Mouse (Mus musculus): Measurements from ENCODE around the gene Ube2r2.

- TF ChIP-seq CTCF (IDR thresholded peaks at IDR 0.05; ENCODE audit: extremely low read depth, insufficient read depth, insufficient read length, insufficient replicate concordance) (no peak), POLR2A (IDR thresholded peaks at IDR 0.05; ENCODE audit: low read depth, low read length) (no peak)
Observed at GRCm38 (mm10) chr4:41179825-41180725, 44.5 kb downstream of the Ube2r2 start.
